Mouse (Mus musculus) erythroblast, embryonic 14.5 days (primary cell): Measurements from ENCODE around the gene Klk10.

Source experiments
- GATA1 ChIP-seq: IDR thresholded peaks from 2 replicates; pipeline ENCODE4 v1.6.1; 2012; ENCODE audit warnings: low read length, inconsistent platforms, mixed read lengths
- TAL1 ChIP-seq: IDR thresholded peaks from 3 replicates; pipeline ENCODE4 v1.6.1; 2012; ENCODE audit warnings: low read length, inconsistent platforms, mixed read lengths

GRCm38 (mm10) chr7:43799876-43800275 is 19.0 kb downstream of the Klk10 start:
- TF ChIP-seq TAL1: no peak
- no peak for TF ChIP-seq GATA1
